Mouse (Mus musculus) MEL (cell line): Measurements from ENCODE around the gene Gp6. TPM values are rescaled to one million over a fixed set of nuclear protein-coding genes. Genes with fewer than 3 reads are reported as not detected.
"Not testable (repeated sequence)": the region's sequence is repeated elsewhere in the genome, so short reads cannot be mapped to it uniquely, and the experiment has no call there.

Experiments
- DNase-seq: peaks from one replicate; pipeline ENCODE4 v3.0.0; 2011; ENCODE audit warnings: low read depth, low spot score
- H3K27ac ChIP-seq: 2 replicates; pipeline ENCODE4 v1.5.1; 2012; ENCODE audit warnings: low read depth, mild to moderate bottlenecking, control low read depth, low read length, moderate library complexity; ENCODE audit not compliant: control insufficient read depth
- H3K27me3 ChIP-seq, 2 experiments: fragments of 150-350 bp in 1 of 2; sonication (generic) in 1 of 2; 2 replicates each; pipeline ENCODE4 v1.6.1; 2012; ENCODE audit warnings: low read length in 2 of 2, mild to moderate bottlenecking in 2 of 2, improper control_type of control experiment in 1 of 2, moderate library complexity in 1 of 2; ENCODE audit not compliant: insufficient read depth in 2 of 2, control insufficient read depth in 1 of 2
- H3K36me3 ChIP-seq, 2 experiments: 2 replicates each; pipeline ENCODE4 v1.6.1; 2012 to 2014; ENCODE audit warnings: low read length in 2 of 2, improper control_type of control experiment in 1 of 2, inconsistent platforms in 1 of 2, mild to moderate bottlenecking in 1 of 2; ENCODE audit not compliant: insufficient read depth in 2 of 2, control insufficient read depth in 1 of 2
- H3K4me1 ChIP-seq, 2 experiments: fragments of 150-350 bp in 1 of 2; sonication (generic) in 1 of 2; 2 replicates each; pipeline ENCODE4 v1.6.1; 2012; ENCODE audit warnings: low read length in 2 of 2, improper control_type of control experiment in 1 of 2, mild to moderate bottlenecking in 1 of 2; ENCODE audit not compliant: insufficient read depth in 2 of 2, control insufficient read depth in 1 of 2
- H3K4me3 ChIP-seq, 2 experiments: fragments of 150-350 bp in 1 of 2; sonication (generic) in 1 of 2; 2 replicates each; pipeline ENCODE4 v1.5.1; 2012; ENCODE audit warnings: low read depth in 2 of 2, low read length in 2 of 2, mild to moderate bottlenecking in 2 of 2, moderate library complexity in 2 of 2, control low read depth in 1 of 2, improper control_type of control experiment in 1 of 2; ENCODE audit not compliant: control insufficient read depth in 1 of 2, insufficient read depth in 1 of 2
- H3K79me2 ChIP-seq: 2 replicates; pipeline ENCODE4 v1.6.1; 2012; ENCODE audit warnings: mild to moderate bottlenecking, low read length, moderate library complexity; ENCODE audit not compliant: control insufficient read depth, poor library complexity, insufficient read depth
- H3K9ac ChIP-seq: 2 replicates; pipeline ENCODE4 v1.6.1; 2012; ENCODE audit warnings: low read depth, mild to moderate bottlenecking, control low read depth, low read length, moderate library complexity; ENCODE audit not compliant: control insufficient read depth, poor library complexity, severe bottlenecking
- H3K9me3 ChIP-seq: fragments of 150-350 bp; sonication (generic); replicated peaks from 2 replicates; pipeline ENCODE4 v1.6.1; 2012; ENCODE audit warnings: mild to moderate bottlenecking, low read length, improper control_type of control experiment, moderate library complexity; ENCODE audit not compliant: insufficient read depth
- BHLHE40 ChIP-seq: IDR thresholded peaks from 2 replicates; pipeline ENCODE4 v1.6.1; 2012; ENCODE audit warnings: low read depth, mild to moderate bottlenecking, inconsistent platforms, low read length, improper control_type of control experiment, borderline replicate concordance
- CHD2 ChIP-seq: IDR thresholded peaks from 2 replicates; pipeline ENCODE4 v1.6.1; 2011; ENCODE audit warnings: low read length, improper control_type of control experiment
- E2F4 ChIP-seq: IDR thresholded peaks from 2 replicates; pipeline ENCODE4 v1.6.1; 2011; ENCODE audit warnings: low read depth, low read length, improper control_type of control experiment, borderline replicate concordance
- EP300 ChIP-seq, 2 experiments: IDR thresholded peaks; 2 replicates each; pipeline ENCODE4 v1.6.1; 2011; ENCODE audit warnings: improper control_type of control experiment in 2 of 2, low read length in 2 of 2, low read depth in 1 of 2, mild to moderate bottlenecking in 1 of 2
- GATA1 ChIP-seq: IDR thresholded peaks from 2 replicates; pipeline ENCODE4 v1.6.1; 2011; ENCODE audit warnings: low read depth, low read length, improper control_type of control experiment
- JUND ChIP-seq: IDR thresholded peaks from 2 replicates; pipeline ENCODE4 v1.6.1; 2011; ENCODE audit warnings: low read depth, mild to moderate bottlenecking, improper control_type of control experiment, low read length
- MAX ChIP-seq: IDR thresholded peaks from 2 replicates; pipeline ENCODE4 v1.6.1; 2011; ENCODE audit warnings: low read length, improper control_type of control experiment
- MAZ ChIP-seq: IDR thresholded peaks from 2 replicates; pipeline ENCODE4 v1.6.1; 2012; ENCODE audit warnings: low read depth, mild to moderate bottlenecking, inconsistent platforms, low read length, improper control_type of control experiment
- MYB ChIP-seq: IDR thresholded peaks from 2 replicates; pipeline ENCODE4 v1.6.1; 2011; ENCODE audit warnings: mild to moderate bottlenecking, low read depth, low read length, improper control_type of control experiment
- NELFE ChIP-seq: IDR thresholded peaks from 2 replicates; pipeline ENCODE4 v1.6.1; 2011; ENCODE audit warnings: low read depth, low read length, improper control_type of control experiment
- NRF1 ChIP-seq: IDR thresholded peaks from 2 replicates; pipeline ENCODE4 v1.6.1; 2014; ENCODE audit warnings: low read depth, mild to moderate bottlenecking, inconsistent platforms, low read length, improper control_type of control experiment, moderate library complexity; ENCODE audit not compliant: poor library complexity, insufficient read depth, severe bottlenecking
- POLR2A ChIP-seq, 2 experiments: IDR thresholded peaks; 2 replicates each; pipeline ENCODE4 v1.6.1; 2011 to 2012; ENCODE audit warnings: low read length in 2 of 2, mild to moderate bottlenecking in 2 of 2, control low read depth in 1 of 2, improper control_type of control experiment in 1 of 2, low read depth in 1 of 2, moderate library complexity in 1 of 2; ENCODE audit not compliant: control insufficient read depth in 1 of 2, insufficient read depth in 1 of 2, poor library complexity in 1 of 2
- POLR2AphosphoS2 ChIP-seq: IDR thresholded peaks from 2 replicates; pipeline ENCODE4 v1.6.1; 2011; ENCODE audit warnings: low read length, improper control_type of control experiment
- POLR2AphosphoS5 ChIP-seq: IDR thresholded peaks from 2 replicates; pipeline ENCODE4 v1.6.1; 2012; ENCODE audit warnings: low read depth, borderline replicate concordance, mild to moderate bottlenecking, inconsistent platforms, low read length, moderate library complexity, mixed read lengths
- RAD21 ChIP-seq: IDR thresholded peaks from 2 replicates; pipeline ENCODE4 v1.6.1; 2011; ENCODE audit warnings: mild to moderate bottlenecking, low read depth, low read length, improper control_type of control experiment
- RCOR1 ChIP-seq: IDR thresholded peaks from 2 replicates; pipeline ENCODE4 v1.6.1; 2012; ENCODE audit warnings: low read depth, mild to moderate bottlenecking, inconsistent platforms, low read length, improper control_type of control experiment
- TAL1 ChIP-seq: IDR thresholded peaks from 2 replicates; pipeline ENCODE4 v1.6.1; 2012; ENCODE audit warnings: mild to moderate bottlenecking, inconsistent platforms, low read length, moderate library complexity, mixed read lengths
- TCF12 ChIP-seq: IDR thresholded peaks from 2 replicates; pipeline ENCODE4 v1.6.1; 2014; ENCODE audit warnings: low read depth, mild to moderate bottlenecking, inconsistent platforms, low read length, improper control_type of control experiment, moderate library complexity
- UBTF ChIP-seq: IDR thresholded peaks from 2 replicates; pipeline ENCODE4 v1.6.1; 2012; ENCODE audit warnings: low read depth, mild to moderate bottlenecking, inconsistent platforms, low read length, improper control_type of control experiment, moderate library complexity, borderline replicate concordance; ENCODE audit not compliant: insufficient read depth
- ZKSCAN1 ChIP-seq: IDR thresholded peaks from 2 replicates; pipeline ENCODE4 v1.6.1; 2012; ENCODE audit warnings: low read depth, mild to moderate bottlenecking, inconsistent platforms, low read length, improper control_type of control experiment, moderate library complexity
- ZNF384 ChIP-seq: IDR thresholded peaks from 2 replicates; pipeline ENCODE4 v1.6.1; 2012; ENCODE audit warnings: low read depth, mild to moderate bottlenecking, inconsistent platforms, low read length, improper control_type of control experiment
- polyA plus RNA-seq, 2 experiments: library from polyadenylated mRNA; stranded (reverse) in 1 of 2; unstranded in 1 of 2; fragments of >175 nt in 1 of 2; fragments of >200 nt in 1 of 2; gene quantifications; 2 replicates each; pipeline versions ENCODE4 v1.2.1 to v1.2.4; 2012; ENCODE audit warnings: low replicate concordance in 2 of 2, low read depth in 1 of 2; ENCODE audit not compliant: insufficient read length in 2 of 2, insufficient read depth in 1 of 2, missing spikeins in 1 of 2
- total RNA-seq: library from RNA; depleted of rRNA; stranded (reverse); fragments of 300-350 nt; gene quantifications from 2 replicates; pipeline ENCODE4 v1.2.3, GENCODE M21; 2012

The Gp6 gene
- total and polyA plus RNA-seq, 3 experiments = not detected

DNA sequence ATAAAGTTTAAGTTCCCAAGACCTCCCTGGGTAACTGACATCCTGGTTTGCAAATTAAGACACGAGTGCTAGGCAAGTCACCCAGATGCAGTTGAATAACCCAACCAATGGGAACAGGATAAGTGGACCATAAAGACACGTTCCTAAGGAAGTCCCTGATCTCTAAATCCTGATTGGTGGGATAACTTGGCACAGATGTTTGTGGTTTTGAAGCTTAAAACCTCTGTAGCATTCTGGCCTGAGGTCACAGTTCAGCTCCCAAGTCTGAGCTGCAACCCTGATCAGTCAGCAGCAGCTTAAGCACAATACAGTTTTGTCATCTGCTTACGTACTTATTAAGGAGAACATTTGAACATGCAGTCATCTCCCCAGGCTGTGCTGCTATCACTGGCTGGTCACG lies 22.7 kb upstream of the Gp6 start:
- no peak overlapping the region for H3K9ac ChIP-seq
- no peaks in the 10 kb centered on the region for H3K9me3 ChIP-seq
- no peak overlapping the region for H3K4me3 ChIP-seq
- no peaks in the 10 kb centered on the region for H3K79me2 ChIP-seq
- TF ChIP-seq NRF1 (no peak), RAD21 (no peak), GATA1 (no peak), UBTF (no peak), E2F4 (no peak), POLR2A (IDR thresholded peaks at IDR 0.05; ENCODE audit: control insufficient read depth in 1 of 2, insufficient read depth in 1 of 2, low read depth in 1 of 2, low read length in 2 of 2, poor library complexity in 1 of 2) (no peak), POLR2AphosphoS2 (no peak), TCF12 (no peak)
- H3K27ac ChIP-seq = no peak overlapping the region
- H3K36me3 ChIP-seq = peaks cover 0 to 18% of the 10 kb centered on the region in 2 experiments; a peak in 2 of 4 replicates
- H3K4me1 ChIP-seq = peaks cover 4 to 22% of the 10 kb centered on the region in 2 experiments; a peak in 3 of 4 replicates
- peak; percentile 29 for DNase-seq
- no peaks in the 10 kb centered on the region for H3K27me3 ChIP-seq

DNA sequence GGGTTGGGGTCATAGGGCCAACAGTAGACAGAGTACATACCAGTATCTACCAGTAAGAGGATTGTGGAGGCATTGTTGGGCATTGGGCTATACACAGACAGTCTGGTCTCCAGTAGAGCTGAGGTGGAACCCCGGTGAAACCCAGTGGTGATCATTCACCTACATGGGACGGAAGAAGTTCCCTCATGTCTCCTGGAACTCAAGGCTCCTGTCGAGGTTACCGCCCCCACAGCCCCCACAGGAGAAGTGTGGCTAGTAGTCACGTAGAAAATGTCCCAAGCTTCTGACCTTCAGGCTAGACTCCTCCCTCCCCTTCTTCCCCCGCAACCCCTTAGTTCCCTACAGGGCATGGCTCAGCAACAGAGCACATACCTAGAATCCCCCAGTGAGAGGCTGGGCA lies 22.1 kb upstream of the Gp6 start:
- Histone ChIP-seq H3K9ac (no peak overlapping the region), H3K27me3 (no peaks in the 10 kb centered on the region), H3K79me2 (no peaks in the 10 kb centered on the region), H3K9me3 (no peaks in the 10 kb centered on the region), H3K4me1 (peaks cover 2 to 17% of the 10 kb centered on the region in 2 experiments; a peak in 2 of 4 replicates), H3K36me3 (peaks cover 0 to 12% of the 10 kb centered on the region in 2 experiments; a peak in 2 of 4 replicates), H3K4me3 (no peak overlapping the region), H3K27ac (no peak overlapping the region)
- DNase-seq = no peak
- TF ChIP-seq CHD2 = no peak
- TF ChIP-seq MYB = no peak
- no peak for TF ChIP-seq MAX
- no peak for TF ChIP-seq UBTF
- no peak for TF ChIP-seq EP300 (IDR thresholded peaks at IDR 0.05; ENCODE audit: low read depth in 1 of 2, low read length in 2 of 2)
- no peak for TF ChIP-seq BHLHE40
- TF ChIP-seq RAD21 = no peak
- TF ChIP-seq POLR2AphosphoS5 = no peak
- TF ChIP-seq NRF1 = no peak
- no peak for TF ChIP-seq JUND
- no peak for TF ChIP-seq NELFE
- TF ChIP-seq ZKSCAN1 = no peak
- TF ChIP-seq RCOR1 = no peak
- TF ChIP-seq TAL1 = no peak
- TF ChIP-seq ZNF384 = no peak
- no peak for TF ChIP-seq E2F4
- no peak for TF ChIP-seq POLR2A (IDR thresholded peaks at IDR 0.05; ENCODE audit: control insufficient read depth in 1 of 2, insufficient read depth in 1 of 2, low read depth in 1 of 2, low read length in 2 of 2, poor library complexity in 1 of 2)
- no peak for TF ChIP-seq GATA1
- TF ChIP-seq MAZ = no peak

DNA sequence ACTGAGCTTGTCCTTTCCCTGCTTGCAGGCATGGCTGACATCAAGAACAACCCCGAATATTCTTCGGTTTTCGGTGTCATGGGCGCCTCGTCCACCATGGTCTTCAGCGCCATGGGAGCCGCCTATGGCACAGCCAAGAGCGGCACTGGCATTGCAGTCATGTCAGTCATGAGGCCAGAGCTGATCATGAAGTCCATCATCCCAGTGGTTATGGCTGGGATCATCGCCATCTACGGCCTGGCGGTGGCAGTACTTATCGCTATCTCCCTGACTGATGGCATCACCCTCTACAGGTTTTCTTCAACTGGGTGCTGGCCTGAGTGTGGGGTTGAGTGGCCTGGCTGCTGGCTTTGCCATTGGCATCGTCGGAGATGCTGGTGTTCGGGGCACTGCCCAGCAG lies 14.9 kb upstream of the Gp6 start:
- H3K9me3 ChIP-seq, H3K9ac ChIP-seq, H3K27ac ChIP-seq, H3K4me3 ChIP-seq, DNase-seq, H3K79me2 ChIP-seq, H3K4me1 ChIP-seq, H3K36me3 ChIP-seq, H3K27me3 ChIP-seq: not testable (repeated sequence)
